Mouse (Mus musculus) small intestine, adult 2 months (tissue): Measurements from ENCODE around the gene Armh4. TPM values are rescaled to one million over a fixed set of nuclear protein-coding genes. Genes with fewer than 3 reads are reported as not detected.
"Not testable (repeated sequence)": the region's sequence is repeated elsewhere in the genome, so short reads cannot be mapped to it uniquely, and the experiment has no call there.

Source experiments
- H3K27ac ChIP-seq: fragments of 200-500 bp; 2 replicates; pipeline ENCODE4 v1.5.1; 2012; ENCODE audit warnings: low read depth, low read length, control low read depth, inconsistent platforms; ENCODE audit not compliant: insufficient read depth
- H3K27me3 ChIP-seq: fragments of 200-500 bp; 2 replicates; pipeline ENCODE4 v1.6.1; 2012; ENCODE audit warnings: mild to moderate bottlenecking, moderate library complexity, low read length, inconsistent platforms; ENCODE audit not compliant: control insufficient read depth, insufficient read depth
- H3K36me3 ChIP-seq: fragments of 200-500 bp; 2 replicates; pipeline ENCODE4 v1.6.1; 2012; ENCODE audit warnings: mild to moderate bottlenecking, low read length, control low read depth, inconsistent platforms; ENCODE audit not compliant: control insufficient read depth, insufficient read depth
- H3K4me1 ChIP-seq: fragments of 200-500 bp; 2 replicates; pipeline ENCODE4 v1.6.1; 2012; ENCODE audit warnings: low read length, inconsistent platforms, mixed read lengths; ENCODE audit not compliant: control insufficient read depth, insufficient read depth, insufficient read length
- H3K4me3 ChIP-seq: fragments of 200-500 bp; 2 replicates; pipeline ENCODE4 v1.5.1; 2012; ENCODE audit warnings: low read depth, mild to moderate bottlenecking, control low read depth, inconsistent platforms, low read length, moderate library complexity
- CTCF ChIP-seq: fragments of 200-500 bp; IDR thresholded peaks from 2 replicates; pipeline ENCODE4 v1.5.1; 2012; ENCODE audit warnings: low read depth, mild to moderate bottlenecking, control low read depth, inconsistent platforms, low read length, moderate library complexity, mixed read lengths; ENCODE audit not compliant: insufficient replicate concordance, insufficient read length; ENCODE audit errors: extremely low read depth
- POLR2A ChIP-seq: fragments of 200-500 bp; IDR thresholded peaks from 2 replicates; pipeline ENCODE4 v1.6.1; 2012; ENCODE audit warnings: low read depth, mild to moderate bottlenecking, control low read depth, inconsistent platforms, low read length, moderate library complexity
- WGBS: fragments of 180-500 bp; shearing (Covaris S2); methylation state at CpG from one replicate; pipeline ENCODE4 v1.1.7; 2018; 5-methylcytosine and 5-hydroxymethylcytosine counted together
- polyA plus RNA-seq: library from polyadenylated mRNA; depleted of rRNA; stranded (reverse); fragments of >200 nt; gene quantifications from 2 replicates; pipeline ENCODE4 v1.2.3, GENCODE M21; 2012

The Armh4 gene
- polyA plus RNA-seq, 1 experiment, result 0.47 TPM

GRCm38 (mm10) chr14:49793948-49794347 is 10.8 kb upstream of the Armh4 start:
- H3K4me1 ChIP-seq, result no peaks in the 10 kb centered on the region
- TF ChIP-seq CTCF (no peak), POLR2A (no peak)
- 78% methylated on average over 4 of the region's 4 CpGs for WGBS
- no peaks in the 10 kb centered on the region for H3K27me3 ChIP-seq
- H3K4me3 ChIP-seq, result no peak overlapping the region
- H3K27ac ChIP-seq, result no peak overlapping the region
- H3K36me3 ChIP-seq, result no peaks in the 10 kb centered on the region

DNA sequence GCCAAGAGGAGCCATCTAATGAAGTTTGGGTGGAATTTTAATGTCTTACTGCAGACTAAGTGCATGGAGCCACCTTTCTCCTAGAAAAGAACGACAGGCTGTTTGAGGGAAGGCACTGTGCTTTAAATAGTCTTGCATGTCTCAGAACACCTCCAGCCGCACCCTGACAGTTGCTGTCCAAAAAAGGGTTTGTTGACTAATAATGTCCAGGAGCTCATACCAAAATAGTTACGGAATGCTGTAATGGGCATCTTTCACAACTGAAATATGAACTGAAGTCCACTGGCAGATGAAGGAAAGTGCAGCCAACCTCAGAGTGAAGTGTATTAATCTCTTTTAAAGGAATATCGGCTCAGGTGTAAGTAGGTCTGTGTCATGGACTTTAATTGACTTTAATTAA is 7.4 kb upstream of the Armh4 start:
- 69% methylated on average over 4 of the region's 4 CpGs for WGBS
- no peaks in the 10 kb centered on the region for H3K4me1 ChIP-seq
- no peaks in the 10 kb centered on the region for H3K27me3 ChIP-seq
- no peak overlapping the region for H3K27ac ChIP-seq
- no peaks in the 10 kb centered on the region for H3K36me3 ChIP-seq
- no peak for TF ChIP-seq POLR2A
- TF ChIP-seq CTCF, result no peak
- H3K4me3 ChIP-seq, result no peak overlapping the region

- Histone ChIP-seq H3K36me3 (no peaks in the 10 kb centered on the region), H3K4me1 (peaks cover 6% of the 10 kb centered on the region; the same call in 1 of the 2 replicates), H3K27ac (no peak overlapping the region), H3K27me3 (no peaks in the 10 kb centered on the region), H3K4me3 (no peak overlapping the region)
- 52% methylated on average over 2 of the region's 2 CpGs for WGBS
- TF ChIP-seq CTCF, result no peak
- no peak for TF ChIP-seq POLR2A
These were observed 2.6 kb upstream of the Armh4 start for GRCm38 (mm10) chr14:49785793-49786192.

DNA sequence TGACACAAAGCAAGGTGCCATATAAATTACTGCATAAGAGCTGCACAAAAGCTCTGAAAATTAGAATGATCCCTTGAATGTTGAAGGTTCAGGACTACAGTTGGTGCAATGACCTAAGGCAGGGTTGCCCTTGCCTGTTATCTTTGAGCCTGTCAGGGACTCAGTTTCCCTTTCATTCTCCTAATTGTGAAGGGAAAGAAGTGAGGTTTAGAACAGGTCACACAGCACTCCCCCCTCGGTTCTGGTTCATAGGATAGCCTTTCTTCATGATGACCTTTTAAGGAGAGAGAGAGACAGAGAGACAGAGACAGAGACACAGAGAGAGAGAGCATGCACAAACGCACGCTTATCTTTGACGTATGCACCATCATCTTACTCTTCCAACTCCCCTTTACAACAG is 683 bp upstream of the Armh4 start:
- WGBS, result 73% methylated on average over 4 of the region's 4 CpGs
- Histone ChIP-seq H3K36me3 (no peaks in the 10 kb centered on the region), H3K27ac (no peak overlapping the region), H3K4me1 (peaks cover 6% of the 10 kb centered on the region; the same call in 1 of the 2 replicates), H3K4me3 (no peak overlapping the region), H3K27me3 (no peaks in the 10 kb centered on the region)
- TF ChIP-seq CTCF (no peak), POLR2A (no peak)

GRCm38 (mm10) chr14:49780416-49780815 is 2.8 kb downstream of the Armh4 start:
- H3K4me3 ChIP-seq, result no peak overlapping the region
- H3K27me3 ChIP-seq, result no peaks in the 10 kb centered on the region
- 72% methylated on average over 4 of the region's 4 CpGs for WGBS
- no peaks in the 10 kb centered on the region for H3K36me3 ChIP-seq
- H3K27ac ChIP-seq, result no peak overlapping the region
- peaks cover 6% of the 10 kb centered on the region; the same call in 1 of the 2 replicates for H3K4me1 ChIP-seq
- TF ChIP-seq CTCF (no peak), POLR2A (no peak)

DNA sequence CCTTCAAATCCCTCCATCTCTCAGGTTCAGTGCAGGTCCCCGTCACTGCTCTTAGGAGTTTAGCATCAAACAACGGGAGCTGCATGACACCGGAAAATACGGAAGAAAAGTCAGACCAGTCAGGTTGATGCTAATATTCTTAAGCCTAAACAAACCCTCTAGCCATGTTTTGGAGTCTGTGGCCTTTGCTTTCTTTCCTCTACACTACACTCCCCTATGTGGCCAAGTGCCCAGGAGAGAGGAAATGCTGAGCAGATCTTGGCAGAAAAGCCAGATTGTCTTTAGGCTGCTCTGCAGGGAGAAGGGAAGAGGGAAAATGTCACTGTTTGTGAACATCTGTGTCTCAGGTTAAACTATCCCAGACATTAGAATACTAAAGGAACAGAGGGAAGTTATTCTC is 5.6 kb downstream of the Armh4 start:
- H3K4me1 ChIP-seq, H3K36me3 ChIP-seq, H3K27ac ChIP-seq, H3K4me3 ChIP-seq, H3K27me3 ChIP-seq: not testable (repeated sequence)
- whole genome bisulfite sequencing, result 78% methylated on average over 4 of the region's 4 CpGs

- H3K36me3 ChIP-seq, result no peaks in the 10 kb centered on the region
- H3K27me3 ChIP-seq, result no peaks in the 10 kb centered on the region
- WGBS, result 62% methylated on average over 1 of the region's 1 CpGs
- H3K4me3 ChIP-seq, result no peak overlapping the region
- no peak overlapping the region for H3K27ac ChIP-seq
- TF ChIP-seq CTCF (no peak), POLR2A (no peak)
- no peaks in the 10 kb centered on the region for H3K4me1 ChIP-seq
These were observed 11.4 kb downstream of the Armh4 start for GRCm38 (mm10) chr14:49771746-49772145.

- no peaks in the 10 kb centered on the region for H3K27me3 ChIP-seq
- no peaks in the 10 kb centered on the region for H3K4me1 ChIP-seq
- TF ChIP-seq POLR2A (no peak), CTCF (no peak)
- no peaks in the 10 kb centered on the region for H3K36me3 ChIP-seq
- no peak overlapping the region for H3K27ac ChIP-seq
- no peak overlapping the region for H3K4me3 ChIP-seq
- 91% methylated on average over 4 of the region's 4 CpGs for WGBS
These were observed 16.6 kb downstream of the Armh4 start for GRCm38 (mm10) chr14:49766601-49767000.
